Mouse (Mus musculus) small intestine, adult 2 months (tissue): ENCODE measurements at regions not wholly inside any gene's neighbourhood (a gene's known extent, or its start where the extent isn't known, plus 50 kb on each side); places are given as distances from the start of the nearest gene placed in this dataset.

Source experiments
- CTCF ChIP-seq: fragments of 200-500 bp; IDR thresholded peaks from 2 replicates; pipeline ENCODE4 v1.5.1; 2012; ENCODE audit warnings: low read depth, mild to moderate bottlenecking, control low read depth, inconsistent platforms, low read length, moderate library complexity, mixed read lengths; ENCODE audit not compliant: insufficient replicate concordance, insufficient read length; ENCODE audit errors: extremely low read depth
- POLR2A ChIP-seq: fragments of 200-500 bp; IDR thresholded peaks from 2 replicates; pipeline ENCODE4 v1.6.1; 2012; ENCODE audit warnings: low read depth, mild to moderate bottlenecking, control low read depth, inconsistent platforms, low read length, moderate library complexity

GRCm38 (mm10) chr15:86963486-86963885 is 580.6 kb upstream of the Fam19a5 start:
- TF ChIP-seq CTCF (no peak), POLR2A (no peak)
